Mouse (Mus musculus) heart, embryonic 11.5 days (tissue): ENCODE measurements around the gene Tesmin. TPM values are rescaled to one million over a fixed set of nuclear protein-coding genes. Genes with fewer than 3 reads are reported as not detected.

Experiments
- ATAC-seq: fragments of 200-750 bp; cut with Nextera tagmentation; replicated peaks from 2 replicates; pipeline ENCODE4 v1.8.0; 2017; ENCODE audit warnings: moderate library complexity; ENCODE audit not compliant: insufficient number of reproducible peaks, low FRiP score, low TSS enrichment
- H3K27ac ChIP-seq: fragments of 300-500 bp; sonication (generic); 2 replicates; pipeline ENCODE4 v1.5.1; 2014; ENCODE audit warnings: mild to moderate bottlenecking, low read depth, low read length
- H3K27me3 ChIP-seq: fragments of 300-500 bp; sonication (generic); 2 replicates; pipeline ENCODE4 v1.6.1; 2014; ENCODE audit warnings: mild to moderate bottlenecking, low read length, mixed read lengths; ENCODE audit not compliant: control insufficient read depth, insufficient read depth
- H3K36me3 ChIP-seq: fragments of 300-500 bp; sonication (generic); 2 replicates; pipeline ENCODE4 v1.6.1; 2014; ENCODE audit warnings: mild to moderate bottlenecking, low read length, moderate library complexity, mixed read lengths; ENCODE audit not compliant: control insufficient read depth, insufficient read depth
- H3K4me1 ChIP-seq: fragments of 300-500 bp; sonication (generic); 2 replicates; pipeline ENCODE4 v1.6.1; 2014; ENCODE audit warnings: low read length; ENCODE audit not compliant: control insufficient read depth, insufficient read depth
- H3K4me2 ChIP-seq: fragments of 300-500 bp; sonication (generic); 2 replicates; pipeline ENCODE4 v1.6.1; 2014; ENCODE audit warnings: mild to moderate bottlenecking, moderate library complexity
- H3K4me3 ChIP-seq: fragments of 300-500 bp; sonication (generic); 2 replicates; pipeline ENCODE4 v1.5.1; 2014; ENCODE audit warnings: low read depth, low read length
- H3K9ac ChIP-seq: fragments of 300-500 bp; sonication (generic); 2 replicates; pipeline ENCODE4 v1.6.1; 2014; ENCODE audit warnings: mild to moderate bottlenecking, low read depth, low read length, moderate library complexity
- H3K9me3 ChIP-seq: fragments of 300-500 bp; sonication (generic); replicated peaks from 2 replicates; pipeline ENCODE4 v1.6.1; 2016; ENCODE audit warnings: low read length; ENCODE audit not compliant: control insufficient read depth
- WGBS: fragments of 180-500 bp; shearing (Covaris S2); extraction: QIAGEN DNeasy Blood & Tissue Kit; methylation state at CpG from one replicate; pipeline ENCODE4 v1.1.7; 2014; ENCODE audit not compliant: insufficient replicate concordance; 5-methylcytosine and 5-hydroxymethylcytosine counted together
- polyA plus RNA-seq: library from polyadenylated mRNA; unstranded; fragments of >200 nt; fragmentation: Nextera tagmentation; extraction: Ambion mirVana; gene quantifications from 2 replicates; pipeline ENCODE4 v1.2.1, GENCODE M21; 2014

The Tesmin gene
- polyA plus RNA-seq, 1 experiment from 2014 or later = 0.77 TPM

DNA sequence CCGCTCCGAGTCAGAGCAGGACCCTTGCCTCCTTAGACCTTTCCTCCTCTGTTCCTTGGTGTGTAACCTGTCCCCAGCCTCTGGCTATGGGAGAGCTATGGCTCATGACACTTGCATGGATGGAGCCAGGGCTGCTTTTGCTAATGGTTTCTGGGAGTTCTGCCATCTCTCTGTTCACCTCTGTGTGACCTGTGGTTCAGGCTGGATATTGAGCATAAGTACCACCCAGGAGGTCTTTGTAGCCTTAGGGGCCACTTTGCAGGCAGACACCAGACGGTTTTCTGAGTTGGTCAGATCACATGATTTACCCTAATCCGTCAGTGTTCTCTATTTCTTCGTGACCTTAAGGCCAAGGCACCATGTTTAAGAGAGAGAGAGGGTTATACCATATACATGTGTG lies 32.1 kb upstream of the Tesmin start:
- Histone ChIP-seq H3K36me3 (peaks cover 5% of the 10 kb centered on the region), H3K9ac (no peak overlapping the region), H3K9me3 (no peaks in the 10 kb centered on the region), H3K4me3 (no peak overlapping the region), H3K4me2 (no peak overlapping the region), H3K4me1 (peaks cover 8% of the 10 kb centered on the region), H3K27ac (no peak overlapping the region), H3K27me3 (no peaks in the 10 kb centered on the region)
- WGBS = 70% methylated on average over 5 of the region's 5 CpGs
- no peak for ATAC-seq

DNA sequence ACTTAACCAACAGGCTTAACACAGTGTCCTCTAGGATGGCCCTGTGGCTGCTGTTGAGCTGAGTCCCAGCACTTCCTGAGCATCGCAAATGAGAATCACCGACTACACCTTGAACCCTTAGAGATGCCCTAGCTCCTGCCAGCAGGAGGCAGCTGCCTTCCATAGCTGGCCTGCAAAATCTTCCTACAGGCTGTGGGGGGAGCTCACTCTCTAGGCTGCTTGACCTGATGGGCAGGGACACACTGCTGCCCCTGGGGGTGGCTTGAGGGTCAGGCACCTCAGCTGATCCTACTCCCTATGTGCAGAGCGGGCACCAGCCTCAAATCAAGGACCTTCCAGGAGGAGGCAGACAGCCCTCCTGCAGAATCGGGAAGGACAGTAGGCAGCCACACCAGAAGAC lies 31.0 kb upstream of the Tesmin start:
- ATAC-seq = no peak
- Histone ChIP-seq H3K27me3 (no peaks in the 10 kb centered on the region), H3K9me3 (no peaks in the 10 kb centered on the region), H3K27ac (no peak overlapping the region), H3K4me3 (no peak overlapping the region), H3K9ac (no peak overlapping the region), H3K4me2 (no peak overlapping the region), H3K4me1 (peaks cover 8% of the 10 kb centered on the region), H3K36me3 (peaks cover 5% of the 10 kb centered on the region)
- 73% methylated on average over 4 of the region's 4 CpGs for WGBS

DNA sequence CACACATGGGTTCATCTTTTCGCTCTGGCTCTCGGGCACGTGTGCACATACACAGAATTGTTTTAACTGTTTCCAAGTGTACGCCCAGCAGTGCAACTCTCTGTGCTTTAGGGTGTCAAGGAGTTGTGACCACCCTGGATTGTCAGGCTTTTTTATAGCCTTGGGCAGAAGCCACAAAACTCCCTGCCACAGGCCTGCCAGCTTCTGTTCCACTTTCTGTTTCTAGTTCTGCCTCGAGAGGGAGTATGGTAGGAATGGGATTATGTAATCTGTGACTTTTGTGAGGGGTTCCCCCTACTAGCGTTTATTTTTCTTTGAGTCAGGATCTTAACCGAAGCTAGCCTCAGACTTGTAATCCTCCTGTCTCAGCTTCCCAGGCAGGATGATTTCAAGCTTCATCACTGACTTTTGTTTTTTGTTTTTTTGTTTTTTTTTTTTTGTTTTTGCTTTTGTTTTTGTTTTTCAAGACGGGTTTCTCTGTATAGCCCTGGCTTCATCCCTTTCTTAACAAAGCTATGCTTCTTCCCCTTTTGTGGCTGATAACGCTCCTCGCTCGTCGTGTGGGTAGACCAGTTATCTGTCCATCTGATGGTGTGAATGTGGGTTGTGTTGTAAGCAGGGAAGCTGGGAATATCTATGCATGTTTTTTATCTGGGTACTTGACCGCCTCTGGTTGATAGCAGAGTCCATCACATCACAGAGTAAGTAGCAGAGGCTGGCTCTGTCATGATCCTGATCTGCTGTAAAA lies 28.6 kb upstream of the Tesmin start:
- H3K27ac ChIP-seq = no peak overlapping the region
- WGBS = 74% methylated on average over 13 of the region's 13 CpGs
- no peak for ATAC-seq
- H3K27me3 ChIP-seq = no peaks in the 10 kb centered on the region
- no peak overlapping the region for H3K4me2 ChIP-seq
- no peaks in the 10 kb centered on the region for H3K4me1 ChIP-seq
- H3K9me3 ChIP-seq = peaks cover 3% of the 10 kb centered on the region; the same call in 1 of the 2 replicates
- peaks cover 13% of the 10 kb centered on the region for H3K36me3 ChIP-seq
- H3K4me3 ChIP-seq = no peak overlapping the region
- no peak overlapping the region for H3K9ac ChIP-seq

DNA sequence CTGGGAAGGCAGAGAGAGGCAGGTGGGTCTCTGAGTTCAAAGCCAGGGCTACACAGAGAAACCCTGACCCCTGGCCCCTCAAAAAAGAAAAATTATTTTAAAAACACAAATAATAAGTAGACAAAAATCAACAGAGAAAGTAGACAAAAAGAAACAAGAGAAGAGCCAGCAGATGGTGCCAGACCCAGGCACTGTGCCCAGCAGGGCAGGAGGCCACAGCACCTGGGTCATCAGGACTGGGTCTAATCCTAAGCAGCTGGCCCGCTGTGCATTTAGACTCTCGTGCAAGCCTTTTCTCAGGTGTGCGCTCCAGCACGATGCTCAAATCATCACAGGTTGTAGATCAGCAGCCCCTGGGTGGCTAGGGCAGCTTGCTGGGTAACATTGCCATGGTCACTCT lies 25.1 kb upstream of the Tesmin start:
- Histone ChIP-seq H3K9ac (no peak overlapping the region), H3K27me3 (no peaks in the 10 kb centered on the region), H3K4me3 (no peak overlapping the region), H3K9me3 (peaks cover 3% of the 10 kb centered on the region; the same call in 1 of the 2 replicates), H3K4me1 (no peaks in the 10 kb centered on the region), H3K36me3 (peaks cover 12% of the 10 kb centered on the region), H3K4me2 (no peak overlapping the region), H3K27ac (no peak overlapping the region)
- ATAC-seq = no peak
- 89% methylated on average over 4 of the region's 4 CpGs for WGBS

DNA sequence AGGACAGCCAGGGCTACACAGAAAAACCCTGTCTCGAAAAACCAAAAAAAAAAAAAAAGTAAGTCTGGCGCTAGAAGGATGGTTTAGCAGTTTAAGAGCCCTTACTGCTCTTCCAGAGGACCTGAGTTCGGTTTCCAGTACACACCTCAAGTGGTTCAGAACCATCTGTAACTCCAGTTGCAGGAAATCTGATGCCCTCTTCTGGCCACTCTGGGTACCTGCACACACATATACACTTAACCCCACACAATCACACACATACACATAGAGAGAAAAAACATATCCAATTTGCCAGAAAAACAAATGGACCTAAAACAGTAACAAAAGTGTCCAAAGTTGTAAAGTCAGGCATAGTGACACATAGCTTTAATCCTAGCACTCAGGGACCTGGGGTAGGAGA lies 23.6 kb upstream of the Tesmin start:
- no peak overlapping the region for H3K4me2 ChIP-seq
- no peak for ATAC-seq
- no peaks in the 10 kb centered on the region for H3K4me1 ChIP-seq
- no peaks in the 10 kb centered on the region for H3K27me3 ChIP-seq
- peaks cover 10% of the 10 kb centered on the region for H3K36me3 ChIP-seq
- no peak overlapping the region for H3K27ac ChIP-seq
- 100% methylated on average over 3 of the region's 3 CpGs for WGBS
- H3K4me3 ChIP-seq = no peak overlapping the region
- no peak overlapping the region for H3K9ac ChIP-seq
- peaks cover 3% of the 10 kb centered on the region; the same call in 1 of the 2 replicates for H3K9me3 ChIP-seq

DNA sequence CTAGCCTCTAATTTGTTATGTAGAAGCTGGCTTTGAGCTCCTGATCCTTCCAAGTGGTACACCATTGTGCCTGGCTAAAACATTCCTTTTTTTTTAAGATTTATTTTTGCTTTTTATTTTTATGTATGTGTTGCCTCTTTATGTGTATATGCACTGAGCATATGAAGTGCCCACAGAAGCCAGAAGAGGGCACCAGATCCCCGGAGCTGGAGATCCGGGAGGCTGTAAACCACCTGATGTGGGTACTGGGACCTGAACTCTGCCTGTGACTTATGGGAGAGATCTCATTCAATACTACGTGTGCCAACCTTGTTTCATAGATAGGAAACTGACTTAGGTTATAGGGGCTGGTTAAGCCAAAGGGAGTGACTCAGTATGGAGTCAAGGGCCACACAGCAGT lies 20.4 kb upstream of the Tesmin start:
- Histone ChIP-seq H3K9ac (no peak overlapping the region), H3K4me2 (no peak overlapping the region), H3K4me3 (no peak overlapping the region), H3K27ac (no peak overlapping the region), H3K9me3 (peaks cover 3% of the 10 kb centered on the region; the same call in 1 of the 2 replicates), H3K4me1 (no peaks in the 10 kb centered on the region), H3K36me3 (peaks cover 10% of the 10 kb centered on the region), H3K27me3 (no peaks in the 10 kb centered on the region)
- no peak for ATAC-seq
- WGBS = 84% methylated on average over 3 of the region's 3 CpGs

DNA sequence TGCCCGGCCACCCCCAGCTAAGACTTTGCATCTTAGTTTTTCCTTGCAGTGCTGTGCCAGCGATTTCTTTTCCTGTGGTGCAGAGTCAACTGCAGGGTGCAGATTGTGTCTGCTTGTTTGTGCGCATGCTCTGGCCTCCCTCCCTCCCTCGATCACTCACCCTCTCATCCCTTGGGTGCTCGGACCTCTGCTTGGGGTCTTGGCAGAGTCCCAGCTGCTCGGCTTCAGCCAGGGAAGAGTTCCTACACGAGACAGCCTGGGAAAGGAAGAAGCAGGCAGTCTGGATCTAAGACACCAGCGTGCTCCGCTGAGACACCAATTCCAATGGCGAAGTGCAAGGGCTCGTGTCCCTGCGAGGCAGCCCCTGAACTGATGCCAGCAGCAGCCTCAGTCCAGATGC lies 15.3 kb upstream of the Tesmin start:
- WGBS = 62% methylated on average over 12 of the region's 12 CpGs
- Histone ChIP-seq H3K9me3 (no peaks in the 10 kb centered on the region), H3K4me3 (no peak overlapping the region), H3K9ac (no peak overlapping the region), H3K4me2 (no peak overlapping the region), H3K27me3 (no peaks in the 10 kb centered on the region), H3K4me1 (no peaks in the 10 kb centered on the region), H3K36me3 (no peaks in the 10 kb centered on the region), H3K27ac (no peak overlapping the region)
- ATAC-seq = no peak

DNA sequence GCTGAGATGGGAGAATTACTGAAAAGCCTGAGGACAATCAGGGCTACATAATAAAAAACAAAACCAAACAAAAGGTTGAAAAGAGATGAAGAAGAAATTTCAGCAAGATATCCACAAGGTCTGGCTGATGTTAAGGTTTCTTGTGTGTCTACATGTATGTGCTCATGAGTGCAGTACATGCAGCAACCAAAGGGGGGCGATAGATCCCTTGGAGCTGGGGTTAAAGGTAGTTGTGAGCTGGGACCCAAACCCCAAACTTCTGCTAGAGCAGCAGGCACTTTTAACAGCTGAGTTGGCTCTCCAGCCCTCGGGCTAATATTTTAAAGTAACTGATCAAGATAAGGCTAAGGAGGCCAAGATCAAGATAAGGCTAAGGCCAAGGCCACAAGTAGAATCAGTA lies 14.6 kb upstream of the Tesmin start:
- Histone ChIP-seq H3K9me3 (no peaks in the 10 kb centered on the region), H3K27ac (no peak overlapping the region), H3K36me3 (no peaks in the 10 kb centered on the region), H3K4me3 (no peak overlapping the region), H3K9ac (no peak overlapping the region), H3K4me1 (no peaks in the 10 kb centered on the region), H3K27me3 (no peaks in the 10 kb centered on the region), H3K4me2 (no peak overlapping the region)
- 40% methylated on average over 2 of the region's 2 CpGs for WGBS
- no peak for ATAC-seq

DNA sequence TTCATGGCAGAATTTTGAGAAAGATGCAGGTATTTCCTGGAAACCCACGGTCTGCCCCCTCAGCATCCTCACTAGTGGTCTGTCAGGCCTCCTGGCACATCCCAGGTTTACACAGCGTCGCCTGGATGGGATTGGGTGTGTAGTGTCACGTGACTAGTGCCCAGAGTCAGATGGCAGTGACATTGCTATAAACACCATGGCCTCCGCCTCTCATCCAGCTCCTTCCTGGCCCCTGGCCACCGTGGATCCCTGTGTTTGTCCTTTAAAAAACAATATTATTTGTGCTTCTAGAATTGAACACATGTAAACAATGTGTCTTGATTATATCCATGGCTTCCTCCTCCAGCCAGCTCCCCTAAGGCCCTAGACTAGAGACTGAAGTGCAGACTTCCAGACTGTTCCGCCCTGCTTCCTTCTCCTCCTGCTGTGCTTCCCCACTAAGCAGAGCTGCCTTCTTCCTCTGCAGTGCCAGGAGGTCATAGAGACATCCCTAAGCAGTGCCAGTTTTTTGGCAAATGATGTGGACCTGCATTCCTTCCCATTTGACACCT lies 12.6 kb upstream of the Tesmin start:
- H3K27me3 ChIP-seq = no peaks in the 10 kb centered on the region
- H3K9ac ChIP-seq = no peak overlapping the region
- H3K4me1 ChIP-seq = no peaks in the 10 kb centered on the region
- no peak overlapping the region for H3K4me3 ChIP-seq
- no peak overlapping the region for H3K4me2 ChIP-seq
- H3K9me3 ChIP-seq = no peaks in the 10 kb centered on the region
- no peak overlapping the region for H3K27ac ChIP-seq
- 0 out of 2 replicates have a peak, but pooled peaks cover 3% of the 10 kb centered on the region for H3K36me3 ChIP-seq
- WGBS = 64% methylated on average over 7 of the region's 7 CpGs
- no peak for ATAC-seq
